Mouse (Mus musculus) megakaryocyte, adult 5-6 weeks (primary cell): Measurements from ENCODE around the gene Rnft1. TPM values are rescaled to one million over a fixed set of nuclear protein-coding genes. Genes with fewer than 3 reads are reported as not detected.
"Not testable (repeated sequence)": the region's sequence is repeated elsewhere in the genome, so short reads cannot be mapped to it uniquely, and the experiment has no call there.

Experiments
- ATAC-seq: 2 replicates; pipeline ENCODE4 v1.8.0; 2016; ENCODE audit warnings: mild to moderate bottlenecking, inconsistent platforms; ENCODE audit not compliant: poor library complexity, severe bottlenecking
- total RNA-seq, 2 experiments: library from RNA; stranded (forward) in 1 of 2; stranded (reverse) in 1 of 2; fragments of 153-499, 151-499 nt in 1 of 2; fragments of 221-1000, 200-1000 nt in 1 of 2; gene quantifications; 2 replicates each; pipeline versions ENCODE4 v1.2.3 to v1.2.4; 2015 to 2017

Gene Rnft1
- total RNA-seq, 2 experiments from 2014 or later: 13.2 to 15.8 TPM

DNA sequence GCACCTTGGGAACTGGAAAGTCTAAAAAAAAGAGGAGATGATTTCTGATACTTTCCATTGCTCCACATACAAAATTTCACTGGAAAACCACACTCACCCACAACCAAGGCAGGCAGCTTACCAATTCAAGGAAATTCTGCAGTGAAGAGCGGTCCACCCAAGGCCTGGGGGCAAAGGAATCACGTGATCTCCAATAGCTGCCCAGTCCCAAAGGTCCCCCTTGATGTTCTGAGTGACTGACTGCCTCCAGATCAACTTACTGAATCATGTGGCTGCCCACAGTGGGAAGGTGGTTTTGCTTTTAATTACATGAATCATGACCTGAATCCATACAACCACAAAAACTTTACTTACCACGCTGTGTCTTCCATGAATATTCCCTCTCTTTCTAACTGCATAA lies 32.8 kb downstream of the Rnft1 start:
- no peak for ATAC-seq

GRCm38 (mm10) chr11:86519751-86520150 lies 35.3 kb downstream of the Rnft1 start:
- no peak for ATAC-seq

DNA sequence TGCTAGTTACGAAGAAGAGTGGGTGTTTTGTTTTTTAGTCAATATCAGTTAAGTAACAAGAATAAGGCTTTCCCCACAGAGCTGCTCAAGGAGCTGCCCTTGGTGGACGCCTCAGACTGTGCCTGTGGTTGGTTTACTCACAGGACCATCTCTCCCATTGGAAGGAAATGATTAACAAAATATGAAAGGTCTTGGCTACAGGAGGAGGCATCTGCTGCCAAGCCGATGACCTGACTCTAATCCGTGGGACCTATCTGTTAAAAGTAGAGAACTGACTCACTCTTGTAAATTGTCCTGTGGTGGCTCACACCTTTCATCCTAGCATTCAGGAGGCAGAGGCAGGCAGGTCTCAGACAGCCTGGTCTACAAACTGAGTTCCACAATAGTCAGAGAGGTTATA lies 43.1 kb downstream of the Rnft1 start:
- ATAC-seq: no peak

GRCm38 (mm10) chr11:86532834-86533233 lies 48.4 kb downstream of the Rnft1 start:
- peak; percentile 47; the same call in 1 of the 2 replicates for ATAC-seq

- ATAC-seq: not testable (repeated sequence)
These were observed 48.8 kb downstream of the Rnft1 start for GRCm38 (mm10) chr11:86533302-86533701.

DNA sequence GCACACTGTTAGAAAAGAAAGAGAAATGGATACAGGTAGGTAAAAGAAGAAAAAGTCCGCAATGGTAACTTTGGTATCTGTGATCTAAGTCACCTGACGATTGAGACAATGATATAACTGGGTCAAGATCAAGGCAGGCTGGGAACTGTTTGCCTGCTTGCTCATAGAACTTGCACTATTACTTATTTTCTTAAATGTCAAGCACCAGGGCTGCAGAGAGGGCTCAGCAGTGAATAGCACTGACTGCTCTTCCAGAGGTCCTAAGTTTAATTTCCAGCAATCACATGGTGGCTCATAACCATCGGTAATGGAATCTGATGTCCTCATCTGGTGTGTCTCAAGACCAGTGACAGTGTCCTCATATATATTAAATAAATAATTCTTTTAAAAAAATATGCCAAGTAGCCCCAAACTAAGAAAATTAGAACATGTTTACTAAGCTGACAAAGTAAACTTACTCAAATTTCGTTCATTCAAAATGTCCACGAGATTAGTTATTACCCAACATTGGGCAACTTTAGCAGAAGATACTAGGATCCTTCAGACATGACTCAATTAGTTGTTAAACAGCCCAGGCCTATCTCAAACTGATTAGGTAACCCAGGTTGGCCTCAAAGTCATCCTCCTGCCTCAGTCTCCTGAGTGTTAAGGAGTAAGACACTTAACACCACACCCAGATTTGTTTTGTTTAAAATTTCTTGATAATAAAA lies 49.9 kb downstream of the Rnft1 start:
- no peak for ATAC-seq

- no peak for ATAC-seq
These were observed 54.3 kb downstream of the Rnft1 start for GRCm38 (mm10) chr11:86538786-86539185.

- ATAC-seq: no peak
These were observed 55.4 kb downstream of the Rnft1 start for GRCm38 (mm10) chr11:86539716-86540475.

GRCm38 (mm10) chr11:86540476-86540845 lies 56.0 kb downstream of the Rnft1 start:
- ATAC-seq: no peak

DNA sequence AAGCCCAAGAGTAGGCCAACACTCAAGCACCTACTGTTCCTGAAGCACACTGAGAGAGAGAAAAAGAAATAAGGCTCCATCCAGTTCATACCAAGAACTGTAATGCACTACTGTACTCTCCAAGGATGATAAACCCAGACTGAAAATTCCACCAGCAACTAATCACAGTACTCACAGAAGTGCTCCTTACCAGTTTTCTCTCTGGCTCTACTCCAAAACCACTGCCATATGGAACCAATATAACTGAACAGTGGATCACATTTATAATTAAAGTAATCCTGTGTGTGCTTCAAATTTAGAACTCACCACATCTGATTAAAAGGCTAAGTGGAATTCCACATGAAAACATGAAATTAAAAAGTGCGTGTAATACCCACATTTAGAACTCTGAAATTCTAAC lies 58.4 kb downstream of the Rnft1 start:
- no peak for ATAC-seq

DNA sequence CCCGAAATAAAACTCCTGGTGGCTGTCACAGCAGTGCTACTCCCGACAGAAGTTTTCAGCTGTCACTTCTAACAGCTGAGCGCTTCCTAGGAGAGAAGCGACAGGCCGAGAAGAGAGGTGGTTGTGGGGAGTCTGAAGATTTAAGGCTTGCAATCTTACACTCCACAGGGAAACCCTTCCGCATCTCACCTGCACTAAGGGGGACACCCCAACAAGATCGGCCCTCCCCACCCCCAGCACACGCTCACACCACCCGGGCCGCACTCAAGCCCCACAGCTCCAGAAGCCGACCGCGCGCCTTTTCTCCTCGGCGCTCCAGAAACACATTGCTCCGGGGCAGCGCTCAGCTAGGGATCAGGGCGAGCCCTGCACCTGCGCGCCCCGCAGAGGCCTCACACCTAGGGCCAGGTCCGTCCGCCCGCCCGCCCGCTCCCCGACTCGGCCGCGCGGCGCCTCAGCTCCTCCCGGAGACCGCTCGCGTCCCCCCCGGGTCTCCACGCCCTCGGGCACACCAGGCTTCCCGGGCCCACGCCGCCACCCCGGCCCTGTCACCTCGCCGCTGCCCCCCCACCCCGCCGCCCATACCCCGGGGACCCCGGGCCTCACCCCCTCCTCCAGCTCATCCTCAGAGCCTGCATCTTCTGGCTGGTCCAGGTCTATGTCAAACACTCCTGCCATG lies 59.6 kb downstream of the Rnft1 start:
- ATAC-seq: no peak

GRCm38 (mm10) chr11:86544639-86545299 lies 60.3 kb downstream of the Rnft1 start, which contains the start of the genes Rps6kb1 and Tubd1:
Rps6kb1 (minus strand) TSS chr11:86544805.
Tubd1 (plus strand) TSS chr11:86544991.
- peak; percentile 92 for ATAC-seq

DNA sequence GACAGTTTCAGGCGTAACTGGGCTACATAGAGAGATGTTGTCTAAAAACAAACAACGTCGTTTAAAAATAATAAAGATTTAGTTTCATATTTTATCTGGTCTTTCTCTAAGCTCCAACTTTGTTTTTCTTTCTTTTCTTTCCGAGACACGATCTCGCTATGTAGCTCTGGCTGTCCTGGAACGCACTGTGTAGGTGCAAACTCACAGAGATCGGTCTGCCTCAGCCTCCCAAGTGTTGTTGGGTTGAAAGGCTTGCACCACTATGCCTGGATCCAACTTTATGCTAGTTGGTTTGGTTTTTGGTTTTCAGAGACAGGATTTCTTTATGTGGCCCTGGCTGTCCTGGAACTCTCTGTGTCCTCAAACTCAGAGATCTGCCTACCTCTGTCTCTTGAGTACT lies 61.1 kb downstream of the Rnft1 start:
- no peak for ATAC-seq

GRCm38 (mm10) chr11:86547412-86547811 lies 63.0 kb downstream of the Rnft1 start:
- ATAC-seq: no peak

Other genes starting within 250 kb of the Rnft1 start
- gene Ints2, start 227.1 kb upstream of the Rnft1 start, total RNA-seq (2015): 8.4 and 8.5 TPM in 2 replicates
- gene Ints2, start 227.1 kb upstream of the Rnft1 start, total RNA-seq (2017): 11.3 and 25.2 TPM in 2 replicates
- 51.7 and 62.6 TPM in 2 replicates for gene Med13, start 127.1 kb upstream of the Rnft1 start, total RNA-seq (2015)
- 54.4 and 65.2 TPM in 2 replicates for gene Med13, start 127.1 kb upstream of the Rnft1 start, total RNA-seq (2017)
- 30.4 and 38.4 TPM in 2 replicates for gene Rps6kb1, start 60.1 kb downstream of the Rnft1 start, total RNA-seq (2015)
- 29.9 and 35.4 TPM in 2 replicates for gene Rps6kb1, start 60.1 kb downstream of the Rnft1 start, total RNA-seq (2017)
- 7.8 and 9.6 TPM in 2 replicates for gene Tubd1, start 60.3 kb downstream of the Rnft1 start, total RNA-seq (2015)
- 5.4 and 5.5 TPM in 2 replicates for gene Tubd1, start 60.3 kb downstream of the Rnft1 start, total RNA-seq (2017)
- 172 and 215 TPM in 2 replicates for gene Vmp1, start 199.2 kb downstream of the Rnft1 start, total RNA-seq (2015)
- 137 and 163 TPM in 2 replicates for gene Vmp1, start 199.2 kb downstream of the Rnft1 start, total RNA-seq (2017)
- 11.8 and 12.2 TPM in 2 replicates for gene Ptrh2, start 199.3 kb downstream of the Rnft1 start, total RNA-seq (2015)
- 12.9 and 14.6 TPM in 2 replicates for gene Ptrh2, start 199.3 kb downstream of the Rnft1 start, total RNA-seq (2017)